ENCODE assay signal across 13 mouse cellular contexts in the genomic region with DNA sequence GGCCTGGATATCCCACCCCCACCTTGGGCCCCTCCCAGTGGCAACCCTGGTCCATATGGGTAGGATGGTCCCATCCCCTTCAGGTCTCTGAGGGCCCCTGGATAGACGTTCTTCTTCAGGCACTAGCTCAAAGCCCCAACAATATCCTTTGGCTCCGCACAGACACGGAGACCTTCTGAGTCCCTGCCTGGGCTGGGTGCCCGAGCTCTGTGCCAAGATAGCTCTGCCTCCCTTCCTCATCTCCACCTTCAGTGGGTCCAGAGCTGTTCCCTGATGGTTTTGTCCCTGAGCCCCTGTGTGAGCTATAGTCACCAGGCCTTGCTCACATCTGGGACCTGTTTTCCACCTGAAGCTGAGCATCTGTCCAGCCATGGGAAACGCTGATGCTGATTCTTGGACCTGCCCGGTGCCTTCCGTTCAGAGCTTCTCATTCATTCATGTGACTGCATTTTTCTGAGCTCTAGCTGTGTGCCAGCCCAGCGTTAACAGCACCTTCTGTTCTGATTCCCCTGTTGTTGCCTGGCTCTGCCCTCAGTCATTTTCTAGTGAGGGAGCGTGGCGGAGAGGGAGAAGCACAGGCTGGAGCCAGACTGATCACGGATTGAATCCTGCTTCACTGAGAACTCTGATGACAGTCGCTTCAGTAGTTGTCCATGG. TPM values are rescaled to one million over a fixed set of nuclear protein-coding genes. Genes with fewer than 3 reads are reported as not detected.
DNase-seq lines count a peak whose midpoint lies in the region; ATAC-seq and TF ChIP-seq lines count a peak whose summit lies in the region.
"Had no signal": no experiment of that assay in that cellular context is flagged by ENCODE, and none has a peak within 500 bp of the region (broad histone marks: within the 10 kb centered on the region; RNA-seq: fewer than 3 reads in every experiment).

No protein-coding gene starts in this region.

- 65% methylated on average over 12 of the region's 12 CpGs for WGBS in heart, embryonic 12.5 days
- WGBS in intestine, postnatal 0 days: 73% methylated on average over 12 of the region's 12 CpGs
- 85% methylated on average over 12 of the region's 12 CpGs for WGBS in limb, embryonic 10.5 days

- H3K4me1 ChIP-seq in heart, embryonic 12.5 days (replicated peaks): peaks cover 58% of the 10 kb centered on the region
- no peaks in the 10 kb centered on the region for H3K4me1 ChIP-seq in intestine, postnatal 0 days (replicated peaks; ENCODE audit: control insufficient read depth, insufficient read depth, low read length)
- H3K4me1 ChIP-seq in limb, embryonic 10.5 days: peaks cover 9% of the 10 kb centered on the region

- H3K27ac ChIP-seq in heart, embryonic 12.5 days (ENCODE audit: poor library complexity, severe bottlenecking): peak overlapping the region; percentile 84
- H3K27ac ChIP-seq in intestine, postnatal 0 days (ENCODE audit: low read depth, low read length): no peak overlapping the region
- H3K27ac ChIP-seq in limb, embryonic 10.5 days: no peak overlapping the region

- peak; percentile 87 for DNase-seq in adrenal gland, adult 2 months
- DNase-seq in adrenal gland, adult 8-10 months: no peak
- peak; percentile 52 for DNase-seq in ovary, adult 18-20 months (ENCODE audit: low spot score)
- DNase-seq in ovary, postnatal 14 days (ENCODE audit: low spot score): no peak
- DNase-seq in left cerebral cortex, postnatal 4 days: peak; percentile 83
- DNase-seq in limb, embryonic 10.5 days (ENCODE audit: low spot score): no peak
- DNase-seq: gastrocnemius, postnatal 25 days; thymus, postnatal 4 days had no signal

- intact Hi-C loops in left cerebral cortex, postnatal 4 days (cut with DNase I): no loop called here

- no peaks in the 10 kb centered on the region for H3K27me3 ChIP-seq in heart, embryonic 12.5 days (replicated peaks)
- no peaks in the 10 kb centered on the region for H3K27me3 ChIP-seq in intestine, postnatal 0 days (replicated peaks; ENCODE audit: control insufficient read depth, insufficient read depth, low read length)
- no peaks in the 10 kb centered on the region for H3K27me3 ChIP-seq in limb, embryonic 10.5 days (ENCODE audit: low read depth, poor library complexity, severe bottlenecking)

- no peaks in the 10 kb centered on the region for H3K9me3 ChIP-seq in heart, embryonic 12.5 days (replicated peaks)
- no peaks in the 10 kb centered on the region for H3K9me3 ChIP-seq in intestine, postnatal 0 days (ENCODE audit: control insufficient read depth)
- no peaks in the 10 kb centered on the region for H3K9me3 ChIP-seq in limb, embryonic 10.5 days (replicated peaks)

- TF ChIP-seq CTCF in intestine, postnatal 0 days (IDR thresholded peaks at IDR 0.05; ENCODE audit: low read depth): no peak

- H3K4me3 ChIP-seq in heart, embryonic 12.5 days: no peak overlapping the region
- H3K4me3 ChIP-seq in intestine, postnatal 0 days (ENCODE audit: low read depth, low read length): no peak overlapping the region
- H3K4me3 ChIP-seq in limb, embryonic 10.5 days: no peak overlapping the region

- ATAC-seq in heart, embryonic 12.5 days (ENCODE audit: insufficient number of reproducible peaks, low FRiP score): no peak
- ATAC-seq in intestine, postnatal 0 days: no peak

- H3K4me2 ChIP-seq in heart, embryonic 12.5 days: no peak overlapping the region
- no peak overlapping the region for H3K4me2 ChIP-seq in intestine, postnatal 0 days (replicated peaks; ENCODE audit: low read depth)

- peak overlapping the region; percentile 11; the same call in 1 of the 2 replicates for H3K9ac ChIP-seq in heart, embryonic 12.5 days
- H3K9ac ChIP-seq in intestine, postnatal 0 days (ENCODE audit: low read depth, low read length): no peak overlapping the region

- H3K36me3 ChIP-seq in heart, embryonic 12.5 days: no peaks in the 10 kb centered on the region
- H3K36me3 ChIP-seq in intestine, postnatal 0 days (ENCODE audit: control insufficient read depth, insufficient read depth): no peaks in the 10 kb centered on the region
- no peaks in the 10 kb centered on the region for H3K36me3 ChIP-seq in limb, embryonic 10.5 days

RNA-seq across cellular contexts. Expression of gene Kcnk3, which starts 10.2 kb away (rescaled TPM):
- total RNA-seq in adrenal gland, adult 2 months (2021): 1,000 to 10,000 TPM; 1,225 to 1,281 TPM
- 6,176 and 11,313 TPM in 2 replicates for polyA plus RNA-seq in adrenal gland, adult 2 months (2012; rRNA removed)
- total RNA-seq in adrenal gland, adult 8-10 months (2022): 1,000 to 10,000 TPM; 1,385 to 1,638 (median 1,575) TPM
- 45.1 and 46.2 TPM in 2 replicates for polyA plus RNA-seq in heart, embryonic 12.5 days (2016; fragmentation: Nextera tagmentation; extraction: Ambion mirVana)
- total RNA-seq in left cerebral cortex, postnatal 4 days (2021): 10 to 100 TPM; 14.1 to 15.1 TPM
- polyA plus RNA-seq in intestine, postnatal 0 days (2015; fragmentation: Nextera tagmentation; extraction: Ambion mirVana): 7.3 and 8.1 TPM in 2 replicates
- polyA plus RNA-seq in limb, embryonic 10.5 days (2016; fragmentation: Nextera tagmentation; extraction: Ambion mirVana): 0.36 and 0.69 TPM in 2 replicates
- total RNA-seq: megakaryocyte, adult 5-6 weeks had no signal

RNA-seq across cellular contexts. Expression of gene Cib4, which starts 32.1 kb away (rescaled TPM):
- total RNA-seq in adrenal gland, adult 2 months (2021): 1 to 10 TPM in 1 of 2 experiments, under 1 TPM in 1; 0.92 to 2.4 TPM
- polyA plus RNA-seq in adrenal gland, adult 2 months (2012; rRNA removed): 1.7 and 3.4 TPM in 2 replicates
- total RNA-seq in adrenal gland, adult 8-10 months (2022): 1 to 10 TPM; 1.9 to 6.7 (median 3.7) TPM
- not detected in 2 replicates for polyA plus RNA-seq in heart, embryonic 12.5 days (2016; fragmentation: Nextera tagmentation; extraction: Ambion mirVana)
- total RNA-seq in left cerebral cortex, postnatal 4 days (2021): not detected
- not detected in 2 replicates for polyA plus RNA-seq in intestine, postnatal 0 days (2015; fragmentation: Nextera tagmentation; extraction: Ambion mirVana)
- not detected in 2 replicates for polyA plus RNA-seq in limb, embryonic 10.5 days (2016; fragmentation: Nextera tagmentation; extraction: Ambion mirVana)
- total RNA-seq: gastrocnemius, postnatal 25 days; megakaryocyte, adult 5-6 weeks had no signal
- polyA plus RNA-seq: embryonic facial prominence, embryonic 11.5 days; limb, embryonic 11.5 days had no signal

Comparison
In these comparisons a context has a peak if more than half of its experiments do, and no peak if none do; other contexts are left out.
1. DNase-seq: peak in adrenal gland, adult 2 months (single experiment), ovary, adult 18-20 months (single experiment) and left cerebral cortex, postnatal 4 days (single experiment); none in adrenal gland, adult 8-10 months (single experiment), ovary, postnatal 14 days (single experiment) and limb, embryonic 10.5 days (single experiment).
2. RNA of gene Kcnk3, which starts 10.2 kb away (polyA plus RNA-seq): 6,176 to 11,313 TPM in adrenal gland, adult 2 months; 45.1 to 46.2 TPM in heart, embryonic 12.5 days, 7.3 to 8.1 TPM in intestine, postnatal 0 days and 0.36 to 0.69 TPM in limb, embryonic 10.5 days; every median in the first group is over 100 times any median in the second.